Mouse (Mus musculus) thymus, adult 2 months (tissue): ENCODE data around the gene Gm5798.
"Not testable (repeated sequence)": the region's sequence is repeated elsewhere in the genome, so short reads cannot be mapped to it uniquely, and the experiment has no call there.

ENCODE experiments used
- CTCF ChIP-seq: fragments of 200-500 bp; IDR thresholded peaks from 2 replicates; pipeline ENCODE4 v1.5.1; 2012; ENCODE audit warnings: mild to moderate bottlenecking, control low read depth, low read length, moderate library complexity, borderline replicate concordance; ENCODE audit not compliant: control insufficient read depth, poor library complexity, insufficient read depth; ENCODE audit errors: extremely low read depth
- POLR2A ChIP-seq: fragments of 200-500 bp; IDR thresholded peaks from 2 replicates; pipeline ENCODE4 v1.6.1; 2012; ENCODE audit warnings: mild to moderate bottlenecking, low read length, control low read depth, moderate library complexity; ENCODE audit not compliant: control insufficient read depth, poor library complexity, insufficient read depth; ENCODE audit errors: extremely low read depth

GRCm38 (mm10) chr14:41348309-41348708 is at the start of gene Gm5798:
- not testable (repeated sequence) for TF ChIP-seq CTCF, POLR2A
